Mouse (Mus musculus) myocyte (in vitro differentiated cells): ENCODE results near the gene Pkdcc.

Experiments used
- E2F4 ChIP-seq: IDR thresholded peaks from one replicate; pipeline ENCODE4 v1.6.1; 2011; ENCODE audit warnings: mild to moderate bottlenecking, control low read depth, moderate library complexity; ENCODE audit not compliant: insufficient read depth
- MAX ChIP-seq: IDR thresholded peaks from one replicate; pipeline ENCODE4 v1.6.1; 2011; ENCODE audit warnings: low read depth, mild to moderate bottlenecking, control low read depth
- MYOD1 ChIP-seq, 3 experiments: IDR thresholded peaks; one replicate each; pipeline ENCODE4 v1.6.1; 2011; ENCODE audit warnings: control low read depth in 2 of 3, low read depth in 2 of 3, mild to moderate bottlenecking in 2 of 3, moderate library complexity in 1 of 3; ENCODE audit not compliant: insufficient read length in 2 of 3, control insufficient read depth in 1 of 3
- POLR2A ChIP-seq: IDR thresholded peaks from one replicate; pipeline ENCODE4 v1.6.1; 2011; ENCODE audit warnings: low read depth, mild to moderate bottlenecking, control low read depth, moderate library complexity; ENCODE audit not compliant: insufficient read length
- POLR2AphosphoS2 ChIP-seq: IDR thresholded peaks from one replicate; pipeline ENCODE4 v1.6.1; 2011; ENCODE audit warnings: low read depth, control low read depth; ENCODE audit not compliant: insufficient read length
- REST ChIP-seq: IDR thresholded peaks from one replicate; pipeline ENCODE4 v1.6.1; 2011; ENCODE audit warnings: mild to moderate bottlenecking, control low read depth, moderate library complexity; ENCODE audit not compliant: insufficient read depth, insufficient read length
- SRF ChIP-seq: IDR thresholded peaks from one replicate; pipeline ENCODE4 v1.6.1; 2011; ENCODE audit warnings: low read depth; ENCODE audit not compliant: control insufficient read depth, insufficient read length
- USF1 ChIP-seq: IDR thresholded peaks from one replicate; pipeline ENCODE4 v1.6.1; 2011; ENCODE audit warnings: low read depth, mild to moderate bottlenecking, control low read depth, moderate library complexity

- TF ChIP-seq SRF, result no peak
- no peak for TF ChIP-seq USF1
- TF ChIP-seq POLR2AphosphoS2, result no peak
- no peak for TF ChIP-seq POLR2A
- TF ChIP-seq E2F4, result no peak
- no peak for TF ChIP-seq MAX
- no peak for TF ChIP-seq MYOD1 (IDR thresholded peaks at IDR 0.05; ENCODE audit: control insufficient read depth in 1 of 3, insufficient read length in 2 of 3, low read depth in 2 of 3)
- TF ChIP-seq REST, result no peak
Measured at GRCm38 (mm10) chr17:83235227-83235626, 20.1 kb downstream of the Pkdcc start.
